Mouse (Mus musculus): ENCODE measurements around the gene Catsper1. TPM values are rescaled to one million over a fixed set of nuclear protein-coding genes. Genes with fewer than 3 reads are reported as not detected.

Gene Catsper1
- polyA plus RNA-seq, 1 experiment = 262 TPM

DNA sequence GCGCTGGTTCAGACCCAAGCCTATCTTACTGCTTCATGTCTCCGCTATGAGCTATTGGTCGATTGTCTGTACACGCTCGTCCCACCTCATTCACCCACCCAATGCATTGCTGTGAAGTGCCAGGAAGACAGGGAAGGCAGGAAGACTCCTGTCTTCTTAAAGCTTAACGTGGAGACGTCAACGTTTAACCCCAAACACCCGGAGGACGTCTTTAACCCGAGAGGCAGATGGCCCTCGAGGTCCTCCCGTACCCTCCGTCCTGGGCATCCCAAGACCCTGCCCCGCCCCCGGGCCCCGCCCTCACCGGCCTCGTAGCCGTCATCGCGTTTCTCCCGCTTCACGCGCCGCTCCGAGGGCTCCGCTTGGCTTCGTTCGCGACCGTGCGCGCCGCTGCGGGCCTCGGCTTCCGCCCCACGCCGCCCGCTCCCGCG is 52.5 kb downstream of the Catsper1 start:
- Histone ChIP-seq H3K27me3 (ENCODE audit: control insufficient read depth, insufficient read depth, low read length) (no peaks in the 10 kb centered on the region), H3K36me3 (ENCODE audit: control insufficient read depth, insufficient read depth, low read length) (peaks cover 4% of the 10 kb centered on the region), H3K4me1 (ENCODE audit: control insufficient read depth, insufficient read depth, low read length) (peaks cover 10% of the 10 kb centered on the region), H3K27ac (ENCODE audit: control insufficient read depth, insufficient read depth, low read depth, low read length) (peak overlapping the region; percentile 87), H3K4me3 (ENCODE audit: control insufficient read depth, low read depth, low read length) (peak overlapping the region; percentile 86)
- TF ChIP-seq POLR2A (IDR thresholded peaks at IDR 0.05; ENCODE audit: control insufficient read depth, low read depth, low read length) = no peak

DNA sequence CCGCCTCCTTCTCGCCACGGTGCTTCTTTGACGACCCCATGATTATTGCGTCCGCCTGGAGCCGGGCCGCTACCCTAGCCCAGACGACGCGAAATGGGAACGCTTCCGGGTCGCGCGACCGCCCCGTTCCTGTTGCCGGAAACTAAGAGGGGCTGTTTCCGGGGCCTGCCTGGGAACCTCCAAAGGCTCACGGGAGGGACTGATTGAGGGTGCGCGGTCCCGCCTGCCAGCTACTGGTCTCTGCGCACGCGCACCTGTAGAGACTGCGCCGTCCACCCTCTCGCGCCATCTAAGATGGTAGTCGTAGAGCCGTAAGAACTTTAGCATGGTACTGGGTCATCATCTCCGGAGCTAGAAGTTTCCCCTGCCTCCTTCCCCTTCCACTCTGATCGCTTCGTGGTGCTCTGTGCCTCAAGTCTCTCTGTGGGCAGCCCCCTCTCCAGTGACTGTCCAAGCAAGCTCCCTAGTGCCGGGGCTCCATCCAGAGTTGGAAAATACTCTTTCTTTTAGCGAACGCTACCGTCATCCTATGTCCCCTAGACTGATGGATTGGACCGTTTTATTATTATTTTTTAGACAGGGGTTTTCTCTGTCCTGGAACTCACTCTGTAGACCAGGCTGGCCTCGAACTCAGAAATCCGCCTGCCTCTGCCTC is 53.2 kb downstream of the Catsper1 start, which contains the start of gene Sart1:
TSS of gene Sart1 (minus strand) at position 116 of the 655 bp plus-strand sequence.
- Histone ChIP-seq H3K4me1 (ENCODE audit: control insufficient read depth, insufficient read depth, low read length) (peaks cover 10% of the 10 kb centered on the region), H3K27ac (ENCODE audit: control insufficient read depth, insufficient read depth, low read depth, low read length) (peak within 1 kb of the TSS; percentile 92), H3K4me3 (ENCODE audit: control insufficient read depth, low read depth, low read length) (peak within 1 kb of the TSS; percentile 86), H3K36me3 (ENCODE audit: control insufficient read depth, insufficient read depth, low read length) (peaks cover 1% of the 10 kb centered on the region; the same call in 1 of the 2 replicates), H3K27me3 (ENCODE audit: control insufficient read depth, insufficient read depth, low read length) (no peaks in the 10 kb centered on the region)
- TF ChIP-seq POLR2A (IDR thresholded peaks at IDR 0.05; ENCODE audit: control insufficient read depth, low read depth, low read length) (peak; percentile 93), CTCF (IDR thresholded peaks at IDR 0.05; ENCODE audit: control insufficient read depth, insufficient read depth, insufficient replicate concordance, low read depth, low read length) (no peak)

GRCm38 (mm10) chr19:5389647-5390046 is 54.1 kb downstream of the Catsper1 start:
- Histone ChIP-seq H3K4me1 (ENCODE audit: control insufficient read depth, insufficient read depth, low read length) (peaks cover 10% of the 10 kb centered on the region), H3K4me3 (ENCODE audit: control insufficient read depth, low read depth, low read length) (peak overlapping the region; percentile 86), H3K27ac (ENCODE audit: control insufficient read depth, insufficient read depth, low read depth, low read length) (peak overlapping the region; percentile 92), H3K27me3 (ENCODE audit: control insufficient read depth, insufficient read depth, low read length) (no peaks in the 10 kb centered on the region), H3K36me3 (ENCODE audit: control insufficient read depth, insufficient read depth, low read length) (no peaks in the 10 kb centered on the region; the same call in 1 of the 2 replicates)
- TF ChIP-seq CTCF (IDR thresholded peaks at IDR 0.05; ENCODE audit: control insufficient read depth, insufficient read depth, insufficient replicate concordance, low read depth, low read length) = no peak
- TF ChIP-seq POLR2A (IDR thresholded peaks at IDR 0.05; ENCODE audit: control insufficient read depth, low read depth, low read length) = no peak

DNA sequence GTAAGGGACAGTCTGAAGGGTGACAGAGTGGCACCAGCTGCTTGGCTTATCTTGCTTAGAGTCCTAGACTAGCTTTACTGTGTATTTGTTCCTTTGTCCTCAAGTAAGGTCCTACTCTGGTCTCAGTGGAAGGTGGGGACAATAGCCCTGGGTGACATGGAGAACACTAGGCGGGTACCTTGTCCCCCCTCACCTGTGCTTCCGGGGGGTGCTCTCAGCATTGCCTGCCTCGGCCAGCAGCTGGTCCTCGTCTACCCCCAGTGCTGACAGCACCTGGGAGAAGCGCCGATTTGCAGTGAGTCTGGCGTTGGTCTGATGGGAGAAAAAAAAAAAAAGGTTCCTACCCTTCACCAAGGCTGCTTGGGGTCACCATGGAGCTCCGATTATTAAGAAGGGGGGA is 54.9 kb downstream of the Catsper1 start:
- H3K27ac ChIP-seq (ENCODE audit: control insufficient read depth, insufficient read depth, low read depth, low read length) = peak overlapping the region; percentile 92

DNA sequence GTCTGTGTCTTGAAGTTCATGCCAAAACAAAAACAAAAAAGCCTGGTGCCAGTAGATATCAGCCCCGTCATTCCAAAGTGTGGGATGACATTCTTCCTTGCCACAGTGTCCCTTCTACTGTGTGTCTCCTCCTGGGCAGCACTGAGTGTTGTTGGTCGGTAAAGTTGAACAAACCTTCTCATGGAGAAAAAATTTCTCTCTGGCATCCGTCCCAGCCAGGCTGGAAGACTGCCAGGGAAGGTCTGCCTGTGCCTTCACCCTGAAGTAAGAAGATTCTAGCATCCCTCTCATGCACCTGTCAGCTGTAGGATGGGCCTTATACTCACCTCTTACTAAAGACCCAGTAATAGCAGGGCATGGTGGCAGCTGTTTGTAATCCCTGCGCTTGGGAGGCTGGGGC is 57.4 kb downstream of the Catsper1 start:
- 0 out of 2 replicates have a peak overlapping the region, but pooled peaks have one; percentile 12 for H3K27ac ChIP-seq (ENCODE audit: control insufficient read depth, insufficient read depth, low read depth, low read length)
- TF ChIP-seq POLR2A (IDR thresholded peaks at IDR 0.05; ENCODE audit: control insufficient read depth, low read depth, low read length) (no peak), CTCF (IDR thresholded peaks at IDR 0.05; ENCODE audit: control insufficient read depth, insufficient read depth, insufficient replicate concordance, low read depth, low read length) (no peak)
- no peaks in the 10 kb centered on the region for H3K27me3 ChIP-seq (ENCODE audit: control insufficient read depth, insufficient read depth, low read length)
- no peaks in the 10 kb centered on the region; the same call in 1 of the 2 replicates for H3K36me3 ChIP-seq (ENCODE audit: control insufficient read depth, insufficient read depth, low read length)
- H3K4me3 ChIP-seq (ENCODE audit: control insufficient read depth, low read depth, low read length) = no peak overlapping the region
- peaks cover 10% of the 10 kb centered on the region for H3K4me1 ChIP-seq (ENCODE audit: control insufficient read depth, insufficient read depth, low read length)

More for the DNA sequence above, 54.9 kb downstream of the Catsper1 start:
- Histone ChIP-seq H3K4me3 (ENCODE audit: control insufficient read depth, low read depth, low read length) (peak overlapping the region; percentile 86), H3K36me3 (ENCODE audit: control insufficient read depth, insufficient read depth, low read length) (no peaks in the 10 kb centered on the region; the same call in 1 of the 2 replicates), H3K27me3 (ENCODE audit: control insufficient read depth, insufficient read depth, low read length) (no peaks in the 10 kb centered on the region), H3K4me1 (ENCODE audit: control insufficient read depth, insufficient read depth, low read length) (peaks cover 10% of the 10 kb centered on the region)
- TF ChIP-seq POLR2A (IDR thresholded peaks at IDR 0.05; ENCODE audit: control insufficient read depth, low read depth, low read length) (no peak), CTCF (IDR thresholded peaks at IDR 0.05; ENCODE audit: control insufficient read depth, insufficient read depth, insufficient replicate concordance, low read depth, low read length) (no peak)

Other genes with a start within 250 kb of the Catsper1 start
- 134 and 144 TPM in 2 replicates for gene Yif1a, start 247.2 kb upstream of the Catsper1 start, polyA plus RNA-seq (2012; rRNA removed)
- gene Cnih2, start 237.2 kb upstream of the Catsper1 start, polyA plus RNA-seq (2012; rRNA removed) = 42.8 and 43.5 TPM in 2 replicates
- gene Rab1b, start 228.7 kb upstream of the Catsper1 start, polyA plus RNA-seq (2012; rRNA removed) = 113 and 124 TPM in 2 replicates
- gene Klc2, start 217.2 kb upstream of the Catsper1 start, polyA plus RNA-seq (2012; rRNA removed) = 92.7 and 92.9 TPM in 2 replicates
- gene Pacs1, start 62.6 kb upstream of the Catsper1 start, polyA plus RNA-seq (2012; rRNA removed) = 163 and 169 TPM in 2 replicates
- 92.2 and 93.4 TPM in 2 replicates for gene Sf3b2, start 40.3 kb upstream of the Catsper1 start, polyA plus RNA-seq (2012; rRNA removed)
- 2.2 and 2.4 TPM in 2 replicates for gene Gal3st3, start 37.4 kb upstream of the Catsper1 start, polyA plus RNA-seq (2012; rRNA removed)
- gene Cst6, start 13.8 kb downstream of the Catsper1 start, polyA plus RNA-seq (2012; rRNA removed) = 0.85 and 1.5 TPM in 2 replicates
- gene Eif1ad, start 31.0 kb downstream of the Catsper1 start, polyA plus RNA-seq (2012; rRNA removed) = 24.5 and 26.9 TPM in 2 replicates
- 105 and 120 TPM in 2 replicates for gene Banf1, start 31.4 kb downstream of the Catsper1 start, polyA plus RNA-seq (2012; rRNA removed)
- 27.4 and 32.8 TPM in 2 replicates for gene Sart1, start 53.0 kb downstream of the Catsper1 start, polyA plus RNA-seq (2012; rRNA removed)
- gene Tsga10ip, start 66.8 kb downstream of the Catsper1 start, polyA plus RNA-seq (2012; rRNA removed) = 353 and 423 TPM in 2 replicates
- gene Drap1, start 89.2 kb downstream of the Catsper1 start, polyA plus RNA-seq (2012; rRNA removed) = 290 and 345 TPM in 2 replicates
- 82.3 and 88.1 TPM in 2 replicates for gene AI837181, start 89.4 kb downstream of the Catsper1 start, polyA plus RNA-seq (2012; rRNA removed)
- gene Fosl1, start 111.8 kb downstream of the Catsper1 start, polyA plus RNA-seq (2012; rRNA removed) = 3.2 TPM in 2 replicates
- gene Ccdc85b, start 122.2 kb downstream of the Catsper1 start, polyA plus RNA-seq (2012; rRNA removed) = 0.65 and 0.89 TPM in 2 replicates
- gene Fibp, start 124.9 kb downstream of the Catsper1 start, polyA plus RNA-seq (2012; rRNA removed) = 70.0 and 71.3 TPM in 2 replicates
- gene Ctsw, start 132.8 kb downstream of the Catsper1 start, polyA plus RNA-seq (2012; rRNA removed) = 0.14 TPM in 1 of 2 replicates, not detected in the other
- gene Efemp2, start 138.2 kb downstream of the Catsper1 start, polyA plus RNA-seq (2012; rRNA removed) = 17.3 and 17.6 TPM in 2 replicates
- 55.3 and 69.7 TPM in 2 replicates for gene Mus81, start 152.7 kb downstream of the Catsper1 start, polyA plus RNA-seq (2012; rRNA removed)
- gene Cfl1, start 154.7 kb downstream of the Catsper1 start, polyA plus RNA-seq (2012; rRNA removed) = 225 and 243 TPM in 2 replicates
- gene 1700020D05Rik, start 168.0 kb downstream of the Catsper1 start, polyA plus RNA-seq (2012; rRNA removed) = 289 and 311 TPM in 2 replicates
- 11.0 and 12.7 TPM in 2 replicates for gene Snx32, start 174.8 kb downstream of the Catsper1 start, polyA plus RNA-seq (2012; rRNA removed)
- 8.5 and 10.1 TPM in 2 replicates for gene Ovol1, start 224.9 kb downstream of the Catsper1 start, polyA plus RNA-seq (2012; rRNA removed)
- 15.4 and 16.7 TPM in 2 replicates for gene Ap5b1, start 232.3 kb downstream of the Catsper1 start, polyA plus RNA-seq (2012; rRNA removed)